Mouse (Mus musculus) urinary bladder, adult 18-20 months (tissue): ENCODE measurements around the gene Ezh1.
A peak's percentile ranks its signal among the peaks of the same experiment; 100 is the strongest.

Experiments used
- DNase-seq, 2 experiments: peaks; one replicate each; pipeline ENCODE4 v3.0.0; 2022; ENCODE audit warnings: low spot score in 2 of 2, mixed read lengths in 2 of 2

Ezh1 gene

DNA sequence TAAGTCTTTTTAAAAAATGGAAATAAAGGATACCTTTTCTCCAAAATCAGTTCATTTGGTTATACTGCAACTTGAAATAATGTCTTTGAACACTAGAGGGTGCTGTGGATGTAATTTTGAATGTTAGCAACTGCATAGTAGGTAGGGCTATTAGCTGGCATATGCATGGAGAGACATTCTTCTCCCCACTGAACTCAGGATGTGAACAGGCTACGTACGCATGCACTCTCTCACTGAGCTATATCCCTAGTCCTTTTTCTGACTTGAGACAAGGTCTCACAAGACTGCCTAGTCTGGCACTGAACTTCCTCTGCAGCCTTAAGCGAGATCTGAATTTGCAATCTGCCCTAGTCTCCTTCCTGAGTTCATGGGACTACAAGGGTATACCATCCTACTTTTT lies 14.3 kb downstream of the Ezh1 start:
- DNase-seq, result no peak

DNA sequence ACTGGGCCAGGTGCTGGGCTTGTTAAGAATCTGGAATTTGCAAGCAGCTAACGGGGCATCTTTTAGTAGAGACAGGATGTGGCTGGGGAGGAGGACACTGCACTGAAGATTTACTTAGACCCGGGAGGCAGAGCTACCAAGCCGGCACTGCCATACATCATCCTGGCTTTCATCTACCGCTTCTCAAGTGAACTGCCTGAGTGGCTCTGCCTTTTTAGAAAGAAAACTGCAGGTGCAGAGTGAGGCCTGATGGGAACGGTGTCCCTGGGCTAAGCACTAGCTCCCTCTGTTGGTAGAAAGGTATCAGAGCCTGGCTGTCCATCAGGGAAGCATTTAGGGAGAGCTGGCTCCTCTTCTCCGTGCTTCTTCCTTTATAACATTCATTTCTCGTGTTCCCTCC lies 25.3 kb downstream of the Ezh1 start:
- DNase-seq, result no peak

DNA sequence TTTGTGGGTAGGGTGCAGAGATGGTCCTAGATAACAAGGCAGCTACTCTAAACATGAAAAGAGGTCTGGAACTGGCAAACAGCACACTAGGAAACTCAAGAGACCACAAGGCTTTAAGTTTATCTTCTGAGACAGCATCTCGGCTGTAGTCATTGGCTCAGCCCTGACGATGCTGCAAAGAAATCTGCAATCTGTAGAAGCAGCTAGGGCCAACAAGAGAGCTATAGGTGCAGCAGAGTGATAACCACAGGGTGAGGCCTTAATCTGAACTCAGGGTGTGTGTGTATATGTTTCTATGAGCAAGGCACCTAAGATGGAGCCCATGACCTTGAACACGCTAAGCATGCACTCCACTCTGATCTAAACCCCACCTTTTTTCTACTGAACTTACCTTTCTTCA lies 26.7 kb downstream of the Ezh1 start:
- DNase-seq, result no peak

DNA sequence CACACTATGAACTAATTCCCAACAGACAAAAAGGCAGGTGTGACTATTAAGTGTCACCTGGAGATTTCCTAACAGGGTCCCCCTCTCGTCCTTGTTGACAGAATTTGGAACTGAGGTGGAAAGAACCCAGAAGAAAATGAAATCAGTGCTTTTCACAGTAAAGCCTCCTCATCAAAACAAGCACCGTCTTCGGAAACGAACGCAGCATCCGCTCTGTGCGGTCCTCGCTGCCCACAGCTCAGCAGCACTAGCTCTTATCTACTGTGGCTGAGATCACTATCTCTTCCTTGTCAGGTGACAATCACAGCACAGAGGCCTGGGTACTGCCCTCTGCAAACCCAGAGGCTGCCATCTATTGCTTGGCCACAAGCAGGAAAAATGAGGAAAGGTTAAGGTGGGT lies 30.1 kb downstream of the Ezh1 start:
- DNase-seq, result no peak

DNA sequence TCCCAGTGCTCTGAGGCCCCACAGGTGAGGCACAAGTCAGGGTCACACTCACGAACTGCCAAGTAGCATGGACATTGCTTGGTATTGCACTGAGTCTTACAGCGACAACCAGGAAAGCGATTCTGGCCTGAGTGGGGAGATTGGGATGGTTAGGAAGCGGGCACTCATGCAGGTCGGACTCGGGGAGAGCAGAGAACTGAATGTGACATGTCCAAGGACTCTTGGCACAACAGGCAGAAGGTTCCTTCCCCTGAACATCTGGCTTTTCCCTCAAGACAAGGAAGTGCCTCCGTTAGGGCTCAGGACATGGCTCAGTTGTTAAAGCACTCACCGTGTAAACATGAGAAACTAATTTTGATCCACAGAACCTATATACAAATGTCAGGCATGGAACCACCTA lies 30.7 kb downstream of the Ezh1 start:
- DNase-seq, result no peak

DNA sequence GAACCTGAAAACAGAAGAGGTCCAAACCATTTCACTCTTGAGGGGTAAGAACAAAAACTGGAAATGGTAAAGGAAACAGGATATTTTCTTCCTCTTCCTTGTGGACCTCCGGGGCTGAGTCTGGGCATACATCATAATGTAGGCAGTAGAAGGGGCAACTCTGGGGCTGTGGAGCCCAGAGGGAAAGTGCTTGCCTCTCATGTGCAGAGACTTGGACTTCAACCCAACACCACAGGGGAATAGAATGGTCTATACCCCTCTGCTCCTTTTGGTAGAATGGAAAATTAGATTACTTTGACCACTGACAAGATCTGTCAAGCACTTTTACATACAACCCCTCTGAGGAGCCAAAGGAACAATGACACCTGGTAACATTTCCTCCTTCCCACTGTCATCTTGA lies 31.2 kb downstream of the Ezh1 start:
- no peak for DNase-seq

DNA sequence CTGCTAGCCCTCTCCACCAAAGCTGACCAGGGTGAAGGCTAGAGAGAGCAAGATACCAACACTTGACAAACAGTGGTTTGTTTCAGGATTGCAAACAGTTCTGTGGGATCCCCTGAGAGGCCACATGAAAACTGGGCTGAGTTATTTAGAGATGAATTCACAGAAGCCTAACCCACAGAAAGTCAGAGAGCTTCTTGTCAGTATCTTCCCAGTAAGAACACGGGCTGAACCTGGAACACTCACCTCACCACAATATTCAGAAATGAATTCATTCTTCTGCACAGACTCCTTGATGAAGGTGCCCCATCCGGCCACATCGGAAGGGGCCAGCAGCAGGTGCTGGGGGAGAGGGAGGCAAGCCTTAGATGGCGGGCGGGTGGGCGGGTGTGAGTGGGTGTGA lies 31.6 kb downstream of the Ezh1 start:
- DNase-seq, result no peak

DNA sequence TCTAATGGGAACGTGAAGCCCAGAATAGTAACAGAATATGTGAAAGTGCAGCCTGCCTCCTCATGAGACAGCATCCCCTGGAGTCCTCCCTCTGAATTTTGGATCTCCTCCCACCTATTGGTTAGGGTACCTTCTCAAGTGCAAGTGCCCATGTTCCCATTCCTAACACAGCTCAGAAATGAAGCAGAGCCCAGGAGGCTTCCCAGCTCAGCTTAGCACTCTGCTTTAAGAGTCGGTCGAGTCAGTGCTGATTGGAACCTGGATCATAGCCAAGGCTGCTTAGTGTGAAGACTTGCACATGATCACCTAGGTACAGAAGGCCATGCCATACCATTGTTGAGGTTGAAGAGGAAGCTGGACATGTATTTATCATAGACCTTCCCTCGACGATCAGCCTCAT lies 32.1 kb downstream of the Ezh1 start:
- no peak for DNase-seq

DNA sequence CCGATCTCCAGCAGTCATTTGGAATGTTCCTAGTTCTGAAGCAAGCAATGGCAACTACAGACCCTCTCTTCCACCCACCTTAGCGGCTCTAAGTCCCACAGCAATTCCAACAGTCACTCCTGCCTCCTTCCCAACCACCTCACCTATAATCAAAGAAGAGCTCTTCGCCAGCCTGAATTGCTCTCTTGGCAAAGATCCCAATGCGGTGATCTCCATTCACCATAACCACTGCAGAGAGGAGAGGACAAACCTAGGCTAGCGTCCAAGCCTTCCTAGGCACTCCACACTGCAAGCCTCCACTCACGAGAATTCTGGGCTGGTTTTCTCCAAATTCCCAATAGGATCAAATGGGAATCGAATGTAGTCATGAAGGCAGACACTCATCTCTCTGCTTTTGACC lies 33.2 kb downstream of the Ezh1 start:
- DNase-seq, result no peak

DNA sequence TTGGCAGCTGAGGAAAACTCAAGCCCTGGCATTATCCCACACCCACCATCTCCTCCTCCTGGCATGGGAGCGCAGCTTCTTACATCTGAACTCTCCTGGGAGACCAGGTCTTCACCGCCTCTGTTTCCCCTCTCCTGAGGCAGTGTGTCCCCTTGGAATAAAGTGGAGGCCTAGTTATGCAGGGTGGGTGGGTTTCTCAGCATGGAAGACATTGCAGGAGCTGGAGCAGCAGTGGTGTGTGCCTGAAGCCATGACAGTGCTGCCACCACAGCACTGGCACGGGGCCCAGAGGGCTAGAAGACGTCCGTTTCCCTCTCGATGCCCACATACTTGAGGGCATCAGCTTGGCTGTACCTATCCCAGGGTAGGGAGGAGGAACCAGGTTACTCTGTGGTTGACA lies 33.6 kb downstream of the Ezh1 start:
- DNase-seq, result no peak

DNA sequence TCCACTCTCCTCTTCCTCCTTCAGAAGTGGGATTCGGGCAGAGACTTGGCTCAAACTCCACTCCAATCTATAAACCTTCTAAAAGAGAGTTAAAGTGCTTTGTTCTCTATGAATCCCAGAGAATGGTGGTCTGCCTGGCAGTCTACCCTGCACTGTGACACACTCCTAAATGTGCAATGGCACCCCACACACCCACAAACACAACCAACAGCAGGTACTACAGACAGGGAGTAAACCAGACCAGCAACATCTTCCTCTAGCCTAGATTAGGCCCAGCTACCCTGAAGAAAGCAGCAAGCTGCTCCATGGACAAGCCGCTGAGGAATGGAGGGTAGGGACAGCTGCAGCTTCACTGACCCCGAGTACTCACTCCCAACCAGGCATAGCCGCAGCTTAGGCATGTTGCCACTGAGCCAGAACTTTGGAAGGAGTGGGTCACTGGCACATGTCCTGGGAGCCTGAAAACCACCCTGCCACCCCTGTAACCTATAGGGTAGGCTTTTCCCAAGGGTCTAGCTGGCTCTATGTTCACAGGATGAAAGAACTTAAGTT lies 34.3 kb downstream of the Ezh1 start:
- DNase-seq, result no peak

DNA sequence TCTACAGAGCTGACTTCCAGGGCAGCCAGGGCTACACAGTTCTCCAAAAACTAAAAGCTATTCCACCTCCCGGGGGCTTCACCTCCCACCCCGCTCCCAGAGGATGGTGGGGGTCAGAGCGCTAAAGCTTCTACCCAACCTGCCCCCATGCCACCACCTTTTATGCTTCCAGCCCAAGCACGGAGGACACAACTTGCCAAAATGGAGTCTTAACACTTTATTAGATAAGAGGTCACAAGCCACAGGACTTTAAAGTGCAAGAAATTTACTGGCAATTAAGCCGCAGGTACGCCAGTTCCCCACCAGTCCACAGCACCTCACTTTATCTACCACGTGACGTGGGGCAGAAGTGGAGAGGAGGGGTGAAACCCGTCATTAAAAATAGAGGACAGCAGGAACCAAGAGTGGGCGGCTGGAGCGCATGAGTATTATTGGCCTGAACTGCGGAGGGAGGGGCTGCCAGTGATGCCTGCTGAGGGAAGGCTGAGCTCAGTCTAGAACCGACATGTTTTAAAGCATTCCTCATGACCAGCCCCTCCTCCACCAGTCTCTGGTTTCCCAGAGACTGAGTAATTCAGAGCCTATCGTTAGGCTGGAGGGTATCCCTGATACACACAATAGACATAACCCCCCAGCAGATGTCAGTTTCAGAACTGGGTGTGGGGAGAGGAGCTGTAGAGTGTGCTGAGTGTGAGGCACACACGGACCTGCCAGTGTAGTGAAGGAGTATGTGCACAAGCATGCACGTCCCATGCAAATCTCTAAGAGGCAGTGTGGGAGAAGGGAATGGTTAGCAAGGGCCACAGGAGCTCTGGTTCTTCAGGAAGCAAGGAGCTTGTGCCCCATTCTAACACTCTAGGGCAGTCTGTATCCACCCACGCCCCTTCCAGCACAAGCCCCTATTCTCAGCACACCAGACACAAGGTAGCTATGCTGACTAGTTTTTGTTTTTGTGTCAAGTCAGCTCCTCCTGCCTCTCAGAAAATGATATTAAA lies 35.1 kb downstream of the Ezh1 start:
- no peak for DNase-seq

DNA sequence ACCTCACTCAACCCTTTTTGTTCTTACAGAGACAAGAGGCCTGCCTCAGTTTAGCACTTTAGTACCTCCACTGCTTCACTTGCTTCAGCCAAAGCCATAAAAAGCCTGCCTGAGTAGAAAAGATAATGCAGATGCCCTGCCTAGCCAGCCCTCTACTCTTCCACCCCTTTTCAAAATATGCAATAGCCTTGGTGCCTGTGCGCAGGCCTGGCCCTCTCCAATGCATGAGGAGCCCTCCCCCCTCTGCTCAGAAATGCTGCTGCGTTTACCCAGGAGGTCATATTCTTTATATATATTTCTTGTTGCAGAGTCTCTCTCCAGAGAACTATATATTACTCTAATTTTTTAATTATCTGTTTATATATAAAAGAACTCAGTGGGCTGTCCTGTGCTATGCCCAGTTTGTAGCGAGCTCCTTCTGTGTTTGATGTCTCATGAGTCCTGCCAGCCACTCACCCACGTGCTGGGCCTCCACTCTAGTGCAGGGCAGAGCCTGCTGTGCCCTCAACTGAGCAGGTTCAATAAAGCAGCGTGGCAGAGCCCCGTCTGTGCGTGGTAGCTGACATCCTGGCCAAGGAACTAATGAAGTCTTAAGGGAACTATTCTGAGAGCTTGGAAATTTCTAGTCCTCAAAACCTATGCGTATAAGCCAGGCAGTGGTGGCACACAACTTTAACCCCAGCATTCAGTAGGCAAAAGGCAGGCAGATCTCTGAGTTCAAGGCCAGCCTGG lies 35.9 kb downstream of the Ezh1 start:
- no peak for DNase-seq

DNA sequence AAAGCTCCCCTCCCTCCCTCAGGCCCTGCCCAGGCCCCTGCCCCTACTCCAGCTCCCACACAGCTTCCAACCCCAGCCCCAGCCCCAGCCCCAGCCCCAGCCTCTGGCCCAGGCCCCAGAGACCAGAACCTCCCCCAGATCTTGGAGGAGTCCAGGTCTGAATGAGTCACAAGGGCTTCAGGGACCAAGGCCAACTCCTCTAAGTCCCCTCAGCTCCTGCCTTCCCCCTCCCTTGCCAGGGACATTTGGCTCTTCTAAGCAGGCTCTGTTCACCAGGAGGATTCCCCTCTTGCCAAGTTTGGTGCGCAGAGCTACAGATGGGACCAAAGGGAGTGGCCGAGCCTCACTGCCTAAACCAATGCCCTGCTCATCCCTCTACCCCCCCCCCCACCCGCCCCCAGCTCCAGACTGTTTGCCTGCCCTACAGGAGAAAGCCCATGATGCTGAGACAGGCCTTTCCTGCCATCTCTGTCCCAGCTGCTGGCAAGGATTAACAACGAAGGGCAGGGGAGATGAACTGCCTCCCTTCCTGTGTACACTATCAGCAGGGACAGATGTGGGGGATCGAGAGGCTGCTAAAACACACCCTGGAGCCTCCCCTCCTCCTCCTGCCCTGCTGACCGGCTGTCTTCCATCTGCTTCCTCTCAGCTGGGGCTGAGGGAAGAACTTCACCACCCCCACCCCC lies 36.6 kb downstream of the Ezh1 start:
- DNase-seq, result peak in 1 of 2 experiments; percentile 68

DNA sequence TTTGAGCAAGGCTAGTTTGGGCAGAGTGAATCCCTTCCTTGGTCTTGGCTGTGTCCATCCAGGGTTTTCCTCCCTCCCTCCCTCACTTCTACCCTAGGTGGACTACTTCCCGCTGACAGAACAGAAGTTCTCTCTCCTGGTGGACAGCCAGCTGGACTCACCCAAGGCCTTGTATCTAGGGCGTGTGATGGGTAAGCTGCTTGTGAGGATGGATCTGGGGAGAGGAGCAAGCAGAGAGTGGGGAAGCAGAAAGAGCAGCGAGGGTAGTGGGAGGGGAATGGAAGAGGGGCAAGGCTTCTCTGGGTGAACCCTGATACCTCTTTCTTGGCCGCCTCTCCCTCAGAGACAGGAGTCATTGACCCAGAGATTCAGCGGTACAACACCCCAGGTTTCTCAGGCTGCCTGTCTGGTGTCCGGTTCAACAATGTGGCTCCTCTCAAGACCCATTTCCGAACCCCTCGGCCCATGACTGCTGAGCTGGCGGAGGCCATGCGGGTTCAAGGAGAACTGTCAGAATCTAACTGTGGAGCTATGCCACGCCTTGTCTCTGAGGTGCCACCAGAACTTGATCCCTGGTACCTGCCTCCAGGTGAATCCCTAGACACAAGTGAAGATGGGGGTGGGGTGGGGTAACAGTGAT lies 38.0 kb downstream of the Ezh1 start:
- no peak for DNase-seq

DNA sequence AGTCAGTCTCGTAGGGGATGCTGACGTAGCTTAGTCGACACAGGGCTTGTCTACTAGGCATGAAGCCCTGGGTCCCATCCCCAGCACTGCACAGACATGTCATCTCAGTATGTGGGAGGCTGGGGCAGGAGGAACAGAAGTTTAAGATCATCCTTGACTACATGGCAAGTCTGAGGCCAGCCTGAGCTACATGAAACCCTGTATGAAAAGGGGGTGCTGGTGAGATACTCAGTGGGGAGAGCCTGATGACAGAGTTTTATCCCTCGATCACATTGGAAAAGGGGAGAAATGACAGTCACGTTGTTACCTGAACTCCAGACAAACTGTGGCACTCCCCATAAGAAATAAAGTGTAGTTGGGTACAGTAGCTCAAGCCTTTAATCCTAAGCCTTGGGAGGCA lies 38.7 kb downstream of the Ezh1 start:
- DNase-seq, result no peak

DNA sequence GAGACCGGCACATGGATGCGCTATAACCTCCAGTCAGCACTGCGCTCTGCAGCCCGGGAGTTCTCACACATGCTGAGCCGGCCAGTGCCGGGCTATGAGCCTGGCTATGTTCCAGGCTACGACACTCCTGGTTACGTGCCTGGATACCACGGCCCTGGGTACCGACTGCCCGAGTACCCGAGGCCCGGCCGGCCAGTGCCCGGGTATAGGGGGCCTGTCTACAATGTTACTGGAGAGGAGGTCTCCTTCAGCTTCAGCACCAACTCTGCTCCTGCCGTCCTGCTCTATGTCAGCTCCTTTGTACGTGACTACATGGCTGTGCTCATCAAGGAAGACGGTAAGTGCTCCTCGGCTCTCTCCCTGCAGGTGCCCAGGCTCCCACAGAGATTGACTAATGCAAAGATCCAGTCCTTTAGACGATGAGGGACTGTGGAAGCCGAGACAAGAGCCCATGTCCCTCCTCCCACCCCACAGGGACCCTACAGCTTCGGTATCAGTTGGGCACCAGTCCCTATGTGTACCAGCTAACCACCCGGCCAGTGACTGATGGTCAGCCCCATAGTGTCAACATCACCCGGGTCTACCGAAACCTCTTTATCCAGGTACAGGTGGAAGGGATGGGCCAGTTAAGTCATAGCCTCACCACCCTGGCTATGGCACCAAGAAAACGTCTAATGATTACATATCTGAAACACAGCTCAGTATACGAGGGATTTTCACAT lies 39.6 kb downstream of the Ezh1 start:
- no peak for DNase-seq

DNA sequence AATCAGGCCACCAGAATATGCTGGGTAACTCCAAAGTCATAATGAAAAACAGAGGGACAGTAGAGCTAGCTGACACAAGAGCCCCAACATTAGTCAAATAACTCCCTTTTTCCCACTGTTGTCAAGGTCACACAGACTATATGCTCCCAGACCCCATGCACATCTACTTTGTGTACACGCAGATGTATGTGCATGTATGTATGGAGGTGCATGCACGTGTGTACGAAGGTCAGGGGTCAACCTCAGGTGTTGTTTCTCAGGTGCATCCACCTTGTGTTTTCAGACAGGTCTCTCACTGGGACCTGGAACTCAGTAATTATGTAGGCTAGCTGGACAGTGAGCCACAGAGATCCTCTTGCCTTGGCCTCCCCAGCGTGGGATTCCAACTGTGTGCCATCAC lies 40.8 kb downstream of the Ezh1 start:
- no peak for DNase-seq

DNA sequence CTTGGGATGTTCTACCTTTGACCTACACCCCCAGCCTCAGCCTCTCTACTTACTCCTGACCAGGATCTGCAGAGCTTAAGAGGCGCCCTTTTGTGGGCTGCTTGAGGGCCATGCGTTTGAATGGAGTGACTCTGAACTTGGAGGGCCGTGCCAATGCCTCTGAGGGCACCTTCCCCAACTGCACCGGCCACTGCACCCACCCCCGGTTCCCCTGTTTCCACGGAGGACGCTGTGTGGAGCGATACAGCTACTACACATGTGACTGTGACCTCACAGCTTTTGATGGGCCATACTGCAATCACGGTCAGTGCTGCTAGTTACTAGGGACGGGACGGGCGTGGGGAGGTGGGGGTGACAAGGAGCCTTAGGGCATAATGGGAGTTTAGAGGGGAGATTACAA lies 41.3 kb downstream of the Ezh1 start:
- no peak for DNase-seq

DNA sequence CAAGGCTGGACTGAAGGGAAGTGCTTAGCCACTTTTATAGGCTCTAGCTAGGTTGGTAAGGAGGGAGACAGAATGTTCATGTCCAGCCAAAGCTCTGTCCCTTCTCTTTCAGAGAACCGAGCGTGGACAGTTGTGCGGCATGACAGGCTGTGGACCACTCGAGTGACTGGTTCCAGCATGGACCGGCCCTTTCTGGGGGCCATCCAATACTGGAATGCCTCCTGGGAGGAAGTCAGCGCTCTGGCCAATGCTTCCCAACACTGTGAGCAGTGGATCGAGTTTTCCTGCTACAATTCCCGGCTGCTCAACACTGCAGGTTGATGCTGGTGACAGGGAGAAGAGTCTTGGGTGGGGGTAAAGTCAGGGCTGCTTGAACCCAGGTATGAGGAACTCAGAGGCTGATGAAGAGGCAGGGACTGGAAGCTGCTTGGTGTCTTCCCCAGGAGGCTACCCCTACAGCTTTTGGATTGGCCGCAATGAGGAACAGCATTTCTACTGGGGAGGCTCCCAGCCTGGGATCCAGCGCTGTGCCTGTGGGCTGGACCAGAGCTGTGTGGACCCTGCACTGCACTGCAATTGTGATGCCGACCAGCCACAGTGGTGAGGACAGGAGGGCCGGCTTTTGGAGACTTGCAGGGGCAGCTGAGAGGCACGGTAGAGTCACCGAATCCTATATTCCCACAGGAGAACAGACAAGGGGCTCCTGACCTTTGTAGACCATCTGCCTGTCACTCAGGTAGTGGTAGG lies 43.3 kb downstream of the Ezh1 start:
- DNase-seq, result no peak
